Mouse (Mus musculus): ENCODE measurements around the gene Snx21. TPM values are rescaled to one million over a fixed set of nuclear protein-coding genes. Genes with fewer than 3 reads are reported as not detected.

Snx21 gene
- polyA plus RNA-seq, 1 experiment = 9.7 TPM

GRCm38 (mm10) chr2:164778015-164778287, 7.7 kb upstream of the Snx21 start:
- Histone ChIP-seq H3K4me1 (ENCODE audit: control insufficient read depth, insufficient read depth, low read length) (peaks cover 5% of the 10 kb centered on the region), H3K36me3 (ENCODE audit: control insufficient read depth, insufficient read depth, low read length) (no peaks in the 10 kb centered on the region), H3K4me3 (ENCODE audit: control insufficient read depth, low read depth, low read length) (no peak overlapping the region), H3K27ac (ENCODE audit: control insufficient read depth, insufficient read depth, low read depth, low read length) (no peak overlapping the region), H3K27me3 (ENCODE audit: control insufficient read depth, insufficient read depth, low read length) (no peaks in the 10 kb centered on the region)
- TF ChIP-seq CTCF (IDR thresholded peaks at IDR 0.05; ENCODE audit: control insufficient read depth, insufficient read depth, insufficient replicate concordance, low read depth, low read length) = no peak
- no peak for TF ChIP-seq POLR2A (IDR thresholded peaks at IDR 0.05; ENCODE audit: control insufficient read depth, low read depth, low read length)

- Histone ChIP-seq H3K27me3 (ENCODE audit: control insufficient read depth, insufficient read depth, low read length) (no peaks in the 10 kb centered on the region), H3K36me3 (ENCODE audit: control insufficient read depth, insufficient read depth, low read length) (no peaks in the 10 kb centered on the region), H3K4me1 (ENCODE audit: control insufficient read depth, insufficient read depth, low read length) (peaks cover 5% of the 10 kb centered on the region), H3K27ac (ENCODE audit: control insufficient read depth, insufficient read depth, low read depth, low read length) (no peak overlapping the region), H3K4me3 (ENCODE audit: control insufficient read depth, low read depth, low read length) (no peak overlapping the region)
- no peak for TF ChIP-seq CTCF (IDR thresholded peaks at IDR 0.05; ENCODE audit: control insufficient read depth, insufficient read depth, insufficient replicate concordance, low read depth, low read length)
- no peak for TF ChIP-seq POLR2A (IDR thresholded peaks at IDR 0.05; ENCODE audit: control insufficient read depth, low read depth, low read length)
Measured at GRCm38 (mm10) chr2:164778809-164779208, 6.8 kb upstream of the Snx21 start.

DNA sequence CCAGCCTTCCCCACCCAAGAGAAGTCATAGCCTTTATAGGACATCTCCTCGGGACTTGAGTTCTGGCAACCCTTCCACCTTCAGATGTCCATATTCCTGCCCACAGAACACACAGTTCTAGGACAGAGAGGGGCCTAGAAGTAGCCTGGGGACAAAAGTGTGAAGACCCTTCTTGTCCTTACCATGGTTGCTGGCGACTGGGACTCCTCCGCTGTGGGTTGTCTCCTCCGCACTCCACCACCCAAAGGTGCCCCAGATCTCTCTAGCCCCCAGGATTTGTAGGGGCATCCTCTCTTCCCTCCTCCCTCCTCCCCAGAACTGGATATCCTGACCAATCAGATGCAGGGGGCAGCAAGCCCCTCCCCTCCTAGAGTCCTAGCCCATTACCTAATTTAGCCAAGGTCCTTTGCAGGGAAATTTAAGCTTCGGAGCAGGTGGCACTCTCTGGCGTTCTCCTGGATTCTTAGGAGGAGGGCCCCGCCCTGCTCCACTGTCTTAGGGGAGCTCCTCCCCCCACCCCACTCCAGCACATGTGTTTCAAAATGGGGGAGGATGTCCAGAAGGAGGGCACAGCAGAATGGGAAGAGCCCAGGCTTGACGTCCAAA, 6.0 kb upstream of the Snx21 start, which contains the start of gene Tnnc2:
Gene Tnnc2 (minus strand): TSS at position 487 of the 606 bp plus-strand sequence.
- Histone ChIP-seq H3K27ac (ENCODE audit: control insufficient read depth, insufficient read depth, low read depth, low read length) (no peak within 1 kb of the TSS), H3K4me3 (ENCODE audit: control insufficient read depth, low read depth, low read length) (no peak within 1 kb of the TSS), H3K4me1 (ENCODE audit: control insufficient read depth, insufficient read depth, low read length) (peaks cover 5% of the 10 kb centered on the region), H3K27me3 (ENCODE audit: control insufficient read depth, insufficient read depth, low read length) (no peaks in the 10 kb centered on the region), H3K36me3 (ENCODE audit: control insufficient read depth, insufficient read depth, low read length) (no peaks in the 10 kb centered on the region)
- TF ChIP-seq CTCF (IDR thresholded peaks at IDR 0.05; ENCODE audit: control insufficient read depth, insufficient read depth, insufficient replicate concordance, low read depth, low read length) = no peak

- Histone ChIP-seq H3K4me1 (ENCODE audit: control insufficient read depth, insufficient read depth, low read length) (peaks cover 20% of the 10 kb centered on the region), H3K27me3 (ENCODE audit: control insufficient read depth, insufficient read depth, low read length) (no peaks in the 10 kb centered on the region), H3K27ac (ENCODE audit: control insufficient read depth, insufficient read depth, low read depth, low read length) (no peak overlapping the region), H3K4me3 (ENCODE audit: control insufficient read depth, low read depth, low read length) (no peak overlapping the region), H3K36me3 (ENCODE audit: control insufficient read depth, insufficient read depth, low read length) (no peaks in the 10 kb centered on the region)
- no peak for TF ChIP-seq CTCF (IDR thresholded peaks at IDR 0.05; ENCODE audit: control insufficient read depth, insufficient read depth, insufficient replicate concordance, low read depth, low read length)
- TF ChIP-seq POLR2A (IDR thresholded peaks at IDR 0.05; ENCODE audit: control insufficient read depth, low read depth, low read length) = no peak
Measured at GRCm38 (mm10) chr2:164781876-164782275, 3.7 kb upstream of the Snx21 start.

GRCm38 (mm10) chr2:164783926-164784581, 1.6 kb upstream of the Snx21 start:
- Histone ChIP-seq H3K4me3 (ENCODE audit: control insufficient read depth, low read depth, low read length) (no peak overlapping the region), H3K36me3 (ENCODE audit: control insufficient read depth, insufficient read depth, low read length) (no peaks in the 10 kb centered on the region), H3K27me3 (ENCODE audit: control insufficient read depth, insufficient read depth, low read length) (no peaks in the 10 kb centered on the region), H3K27ac (ENCODE audit: control insufficient read depth, insufficient read depth, low read depth, low read length) (no peak overlapping the region), H3K4me1 (ENCODE audit: control insufficient read depth, insufficient read depth, low read length) (peaks cover 20% of the 10 kb centered on the region)
- TF ChIP-seq CTCF (IDR thresholded peaks at IDR 0.05; ENCODE audit: control insufficient read depth, insufficient read depth, insufficient replicate concordance, low read depth, low read length) (no peak), POLR2A (IDR thresholded peaks at IDR 0.05; ENCODE audit: control insufficient read depth, low read depth, low read length) (no peak)

DNA sequence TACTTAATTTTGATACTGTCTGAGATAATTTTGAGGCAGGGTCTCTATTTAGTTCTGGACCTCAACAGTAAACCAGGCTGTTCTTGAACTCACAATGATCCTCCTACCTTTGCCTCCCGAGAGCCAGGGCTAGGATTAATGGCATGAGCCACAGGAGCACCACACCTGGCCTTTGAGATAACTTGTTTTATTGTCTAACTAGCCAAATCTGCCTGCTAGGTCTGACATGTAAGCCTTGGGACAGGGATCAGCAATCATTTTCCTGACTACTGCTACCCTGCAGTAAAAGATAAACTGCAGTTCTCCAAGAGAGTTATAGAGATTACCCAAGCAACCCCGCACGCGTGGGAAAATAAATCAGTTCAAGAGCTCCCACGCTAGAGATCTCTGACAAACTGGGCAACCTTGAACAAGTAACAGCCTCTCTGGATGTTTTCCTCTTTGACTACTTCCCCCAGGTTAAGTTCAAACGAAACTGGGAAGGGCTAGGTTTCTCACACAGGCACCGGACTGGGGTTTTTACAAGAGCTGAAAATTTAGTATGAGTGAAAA, 678 bp upstream of the Snx21 start:
- peak overlapping the region; percentile 93 for H3K4me3 ChIP-seq (ENCODE audit: control insufficient read depth, low read depth, low read length)
- peak overlapping the region; percentile 79 for H3K27ac ChIP-seq (ENCODE audit: control insufficient read depth, insufficient read depth, low read depth, low read length)
- peaks cover 20% of the 10 kb centered on the region for H3K4me1 ChIP-seq (ENCODE audit: control insufficient read depth, insufficient read depth, low read length)
- H3K27me3 ChIP-seq (ENCODE audit: control insufficient read depth, insufficient read depth, low read length) = no peaks in the 10 kb centered on the region
- TF ChIP-seq CTCF (IDR thresholded peaks at IDR 0.05; ENCODE audit: control insufficient read depth, insufficient read depth, insufficient replicate concordance, low read depth, low read length) (no peak), POLR2A (IDR thresholded peaks at IDR 0.05; ENCODE audit: control insufficient read depth, low read depth, low read length) (no peak)
- no peaks in the 10 kb centered on the region for H3K36me3 ChIP-seq (ENCODE audit: control insufficient read depth, insufficient read depth, low read length)

DNA sequence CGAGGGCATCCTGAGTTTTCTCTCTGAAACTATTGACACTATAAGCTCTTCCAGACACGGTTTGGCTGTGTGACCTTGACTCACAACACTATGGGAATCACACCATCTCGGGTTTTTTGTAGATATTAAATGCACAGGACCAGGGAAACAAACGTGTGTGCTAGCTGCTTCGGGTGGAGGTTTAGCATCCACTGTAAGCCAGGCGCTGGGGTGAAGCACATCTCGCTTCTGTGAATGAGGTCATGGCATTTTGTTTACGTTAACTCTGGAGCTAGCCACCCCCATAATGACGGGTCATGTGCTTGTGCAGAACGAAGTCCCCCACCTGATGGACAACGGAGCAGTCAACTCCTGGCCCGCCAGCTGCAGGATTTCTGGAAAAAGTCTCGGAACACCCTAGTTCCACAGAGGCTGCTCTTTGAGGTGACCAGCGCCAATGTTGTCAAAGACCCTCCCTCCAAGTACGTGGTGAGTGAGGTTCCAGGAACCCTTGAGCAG, 814 bp downstream of the Snx21 start:
- H3K27ac ChIP-seq (ENCODE audit: control insufficient read depth, insufficient read depth, low read depth, low read length) = peak overlapping the region; percentile 89
- TF ChIP-seq CTCF (IDR thresholded peaks at IDR 0.05; ENCODE audit: control insufficient read depth, insufficient read depth, insufficient replicate concordance, low read depth, low read length) = no peak
- no peak for TF ChIP-seq POLR2A (IDR thresholded peaks at IDR 0.05; ENCODE audit: control insufficient read depth, low read depth, low read length)
- no peaks in the 10 kb centered on the region for H3K36me3 ChIP-seq (ENCODE audit: control insufficient read depth, insufficient read depth, low read length)
- peak overlapping the region; percentile 93 for H3K4me3 ChIP-seq (ENCODE audit: control insufficient read depth, low read depth, low read length)
- no peaks in the 10 kb centered on the region for H3K27me3 ChIP-seq (ENCODE audit: control insufficient read depth, insufficient read depth, low read length)
- H3K4me1 ChIP-seq (ENCODE audit: control insufficient read depth, insufficient read depth, low read length) = peaks cover 20% of the 10 kb centered on the region

Measured in testis, adult 2 months (tissue).